Mouse (Mus musculus): ENCODE results near the gene Spata7.
A peak's percentile ranks its signal among the peaks of the same experiment; 100 is the strongest.

The Spata7 gene

GRCm38 (mm10) chr12:98673879-98674278, 45.9 kb downstream of the Spata7 start:
- no peak for DNase-seq (ENCODE audit: low spot score)

GRCm38 (mm10) chr12:98674627-98675143, 46.7 kb downstream of the Spata7 start:
- peak; percentile 39 for DNase-seq (ENCODE audit: low spot score)

GRCm38 (mm10) chr12:98676861-98677260, 48.9 kb downstream of the Spata7 start:
- no peak for DNase-seq (ENCODE audit: low spot score)

- no peak for DNase-seq (ENCODE audit: low spot score)
These were observed 49.4 kb downstream of the Spata7 start for GRCm38 (mm10) chr12:98677336-98677735.

- no peak for DNase-seq (ENCODE audit: low spot score)
These were observed 51.9 kb downstream of the Spata7 start for GRCm38 (mm10) chr12:98679906-98680305.

GRCm38 (mm10) chr12:98682196-98682595, 54.2 kb downstream of the Spata7 start:
- DNase-seq (ENCODE audit: low spot score): no peak

GRCm38 (mm10) chr12:98683171-98683570, 55.2 kb downstream of the Spata7 start:
- no peak for DNase-seq (ENCODE audit: low spot score)

- DNase-seq (ENCODE audit: low spot score): no peak
These were observed 55.6 kb downstream of the Spata7 start for GRCm38 (mm10) chr12:98683574-98683973.

- no peak for DNase-seq (ENCODE audit: low spot score)
These were observed 62.3 kb downstream of the Spata7 start for GRCm38 (mm10) chr12:98690230-98690629.

GRCm38 (mm10) chr12:98697202-98697601, 69.2 kb downstream of the Spata7 start:
- no peak for DNase-seq (ENCODE audit: low spot score)

- no peak for DNase-seq (ENCODE audit: low spot score)
These were observed 73.6 kb downstream of the Spata7 start for GRCm38 (mm10) chr12:98701564-98701963.

GRCm38 (mm10) chr12:98703554-98703953, 75.6 kb downstream of the Spata7 start:
- no peak for DNase-seq (ENCODE audit: low spot score)

GRCm38 (mm10) chr12:98703961-98704360, 76.0 kb downstream of the Spata7 start:
- no peak for DNase-seq (ENCODE audit: low spot score)

GRCm38 (mm10) chr12:98712819-98713218, 84.9 kb downstream of the Spata7 start:
- DNase-seq (ENCODE audit: low spot score): no peak

- DNase-seq (ENCODE audit: low spot score): no peak
These were observed 85.7 kb downstream of the Spata7 start for GRCm38 (mm10) chr12:98713621-98714103.

- DNase-seq (ENCODE audit: low spot score): no peak
These were observed 86.8 kb downstream of the Spata7 start for GRCm38 (mm10) chr12:98714757-98715156.

GRCm38 (mm10) chr12:98716142-98716541, 88.2 kb downstream of the Spata7 start:
- no peak for DNase-seq (ENCODE audit: low spot score)

Measured in urinary bladder, postnatal 10 days (tissue).